Mouse (Mus musculus): ENCODE measurements around the gene Pnpla6. TPM values are rescaled to one million over a fixed set of nuclear protein-coding genes. Genes with fewer than 3 reads are reported as not detected.
A peak's percentile ranks its signal among the peaks of the same experiment; 100 is the strongest.

Pnpla6 gene
- polyA plus RNA-seq, 1 experiment from 2014 or later = 23.4 TPM

- ATAC-seq (ENCODE audit: insufficient number of reproducible peaks, low FRiP score) = no peak
- WGBS = 93% methylated on average over 26 of the region's 26 CpGs
- H3K27ac ChIP-seq (ENCODE audit: poor library complexity, severe bottlenecking) = no peak overlapping the region
- no peak overlapping the region for H3K9ac ChIP-seq
- H3K9me3 ChIP-seq (replicated peaks) = no peaks in the 10 kb centered on the region
- H3K4me3 ChIP-seq = no peak overlapping the region
- H3K27me3 ChIP-seq (replicated peaks) = no peaks in the 10 kb centered on the region
- H3K4me2 ChIP-seq = no peak overlapping the region
- H3K36me3 ChIP-seq = peaks cover 78% of the 10 kb centered on the region
- no peaks in the 10 kb centered on the region for H3K4me1 ChIP-seq (replicated peaks)
Observed at GRCm38 (mm10) chr8:3537666-3538065, 22.5 kb downstream of the Pnpla6 start.

- Histone ChIP-seq H3K9me3 (replicated peaks) (no peaks in the 10 kb centered on the region), H3K4me3 (no peak overlapping the region), H3K4me2 (no peak overlapping the region), H3K4me1 (replicated peaks) (no peaks in the 10 kb centered on the region), H3K36me3 (peaks cover 85% of the 10 kb centered on the region), H3K27me3 (replicated peaks) (no peaks in the 10 kb centered on the region), H3K27ac (ENCODE audit: poor library complexity, severe bottlenecking) (no peak overlapping the region), H3K9ac (no peak overlapping the region)
- 77% methylated on average over 7 of the region's 7 CpGs for WGBS
- no peak for ATAC-seq (ENCODE audit: insufficient number of reproducible peaks, low FRiP score)
Observed at GRCm38 (mm10) chr8:3539146-3539545, 24.0 kb downstream of the Pnpla6 start.

GRCm38 (mm10) chr8:3540076-3540475 is 24.9 kb downstream of the Pnpla6 start:
- Histone ChIP-seq H3K4me3 (no peak overlapping the region), H3K4me2 (no peak overlapping the region), H3K9ac (no peak overlapping the region), H3K9me3 (replicated peaks) (no peaks in the 10 kb centered on the region), H3K27me3 (replicated peaks) (no peaks in the 10 kb centered on the region), H3K27ac (ENCODE audit: poor library complexity, severe bottlenecking) (no peak overlapping the region), H3K36me3 (peaks cover 88% of the 10 kb centered on the region), H3K4me1 (replicated peaks) (no peaks in the 10 kb centered on the region)
- WGBS = 89% methylated on average over 4 of the region's 4 CpGs
- no peak for ATAC-seq (ENCODE audit: insufficient number of reproducible peaks, low FRiP score)

- no peak overlapping the region for H3K27ac ChIP-seq (ENCODE audit: poor library complexity, severe bottlenecking)
- WGBS = 83% methylated on average over 2 of the region's 2 CpGs
Observed at GRCm38 (mm10) chr8:3546511-3546910, 31.3 kb downstream of the Pnpla6 start.

GRCm38 (mm10) chr8:3552240-3552639 is 37.1 kb downstream of the Pnpla6 start:
- H3K27ac ChIP-seq (ENCODE audit: poor library complexity, severe bottlenecking) = no peak overlapping the region
- H3K36me3 ChIP-seq = no peaks in the 10 kb centered on the region
- no peaks in the 10 kb centered on the region for H3K9me3 ChIP-seq (replicated peaks)
- ATAC-seq (ENCODE audit: insufficient number of reproducible peaks, low FRiP score) = no peak
- H3K9ac ChIP-seq = no peak overlapping the region
- no peaks in the 10 kb centered on the region for H3K27me3 ChIP-seq (replicated peaks)
- WGBS = 88% methylated on average over 1 of the region's 1 CpGs
- no peak overlapping the region for H3K4me2 ChIP-seq
- H3K4me3 ChIP-seq = no peak overlapping the region
- no peaks in the 10 kb centered on the region for H3K4me1 ChIP-seq (replicated peaks)

More at GRCm38 (mm10) chr8:3546511-3546910, 31.3 kb downstream of the Pnpla6 start:
- Histone ChIP-seq H3K36me3 (peaks cover 38% of the 10 kb centered on the region), H3K4me2 (no peak overlapping the region), H3K27me3 (replicated peaks) (no peaks in the 10 kb centered on the region), H3K4me1 (replicated peaks) (no peaks in the 10 kb centered on the region), H3K9ac (no peak overlapping the region), H3K4me3 (no peak overlapping the region), H3K9me3 (replicated peaks) (no peaks in the 10 kb centered on the region)
- no peak for ATAC-seq (ENCODE audit: insufficient number of reproducible peaks, low FRiP score)

GRCm38 (mm10) chr8:3556114-3556513 is 40.9 kb downstream of the Pnpla6 start:
- no peaks in the 10 kb centered on the region for H3K4me1 ChIP-seq (replicated peaks)
- no peaks in the 10 kb centered on the region for H3K9me3 ChIP-seq (replicated peaks)

GRCm38 (mm10) chr8:3567641-3568371 is 52.6 kb downstream of the Pnpla6 start, which contains the start of gene C330021F23Rik:
TSS of gene C330021F23Rik (plus strand) at chr8:3567990.
- 5% methylated on average over 12 of the region's 12 CpGs for WGBS
- no peaks in the 10 kb centered on the region for H3K36me3 ChIP-seq
- no peaks in the 10 kb centered on the region for H3K27me3 ChIP-seq (replicated peaks)
- peak within 1 kb of the TSS; percentile 47; the same call in 1 of the 2 replicates for H3K9ac ChIP-seq
- H3K4me2 ChIP-seq = peak within 1 kb of the TSS; percentile 68
- 0 out of 2 replicates have a peak within 1 kb of the TSS, but pooled peaks have one; percentile 6 for H3K27ac ChIP-seq (ENCODE audit: poor library complexity, severe bottlenecking)
- H3K4me1 ChIP-seq (replicated peaks) = peaks cover 11% of the 10 kb centered on the region; the same call in 1 of the 2 replicates
- ATAC-seq (ENCODE audit: insufficient number of reproducible peaks, low FRiP score) = peak; percentile 75; the same call in 1 of the 2 replicates
- no peaks in the 10 kb centered on the region for H3K9me3 ChIP-seq (replicated peaks)
- H3K4me3 ChIP-seq = peak within 1 kb of the TSS; percentile 42

More at GRCm38 (mm10) chr8:3556114-3556513, 40.9 kb downstream of the Pnpla6 start:
- no peak overlapping the region for H3K9ac ChIP-seq
- WGBS = 58% methylated on average over 4 of the region's 4 CpGs
- H3K4me3 ChIP-seq = no peak overlapping the region
- H3K27ac ChIP-seq (ENCODE audit: poor library complexity, severe bottlenecking) = no peak overlapping the region
- no peaks in the 10 kb centered on the region for H3K36me3 ChIP-seq
- H3K27me3 ChIP-seq (replicated peaks) = no peaks in the 10 kb centered on the region
- no peak overlapping the region for H3K4me2 ChIP-seq
- ATAC-seq (ENCODE audit: insufficient number of reproducible peaks, low FRiP score) = peak; percentile 85; the same call in 1 of the 2 replicates

GRCm38 (mm10) chr8:3568378-3568777 is 53.2 kb downstream of the Pnpla6 start:
- peak overlapping the region; percentile 68 for H3K4me2 ChIP-seq
- no peaks in the 10 kb centered on the region for H3K36me3 ChIP-seq
- H3K9ac ChIP-seq = 0 out of 2 replicates have a peak overlapping the region, but pooled peaks have one; percentile 47
- WGBS = 14% methylated on average over 7 of the region's 7 CpGs
- no peak for ATAC-seq (ENCODE audit: insufficient number of reproducible peaks, low FRiP score)
- H3K9me3 ChIP-seq (replicated peaks) = no peaks in the 10 kb centered on the region
- peaks cover 11% of the 10 kb centered on the region; the same call in 1 of the 2 replicates for H3K4me1 ChIP-seq (replicated peaks)
- H3K27ac ChIP-seq (ENCODE audit: poor library complexity, severe bottlenecking) = no peak overlapping the region
- H3K4me3 ChIP-seq = peak overlapping the region; percentile 42
- H3K27me3 ChIP-seq (replicated peaks) = no peaks in the 10 kb centered on the region

GRCm38 (mm10) chr8:3569784-3570183 is 54.6 kb downstream of the Pnpla6 start:
- Histone ChIP-seq H3K4me3 (no peak overlapping the region), H3K4me1 (replicated peaks) (peaks cover 11% of the 10 kb centered on the region; the same call in 1 of the 2 replicates), H3K9ac (no peak overlapping the region), H3K36me3 (no peaks in the 10 kb centered on the region), H3K9me3 (replicated peaks) (no peaks in the 10 kb centered on the region), H3K27me3 (replicated peaks) (no peaks in the 10 kb centered on the region), H3K27ac (ENCODE audit: poor library complexity, severe bottlenecking) (no peak overlapping the region), H3K4me2 (no peak overlapping the region)
- WGBS = 83% methylated on average over 5 of the region's 5 CpGs
- ATAC-seq (ENCODE audit: insufficient number of reproducible peaks, low FRiP score) = no peak

GRCm38 (mm10) chr8:3574546-3574945 is 59.4 kb downstream of the Pnpla6 start:
- Histone ChIP-seq H3K27me3 (replicated peaks) (no peaks in the 10 kb centered on the region), H3K4me1 (replicated peaks) (no peaks in the 10 kb centered on the region), H3K27ac (ENCODE audit: poor library complexity, severe bottlenecking) (no peak overlapping the region), H3K9ac (no peak overlapping the region), H3K4me3 (no peak overlapping the region), H3K4me2 (no peak overlapping the region), H3K36me3 (no peaks in the 10 kb centered on the region), H3K9me3 (replicated peaks) (no peaks in the 10 kb centered on the region)
- no peak for ATAC-seq (ENCODE audit: insufficient number of reproducible peaks, low FRiP score)
- WGBS = 86% methylated on average over 3 of the region's 3 CpGs

GRCm38 (mm10) chr8:3576211-3576960 is 61.2 kb downstream of the Pnpla6 start:
- no peaks in the 10 kb centered on the region for H3K9me3 ChIP-seq (replicated peaks)
- H3K9ac ChIP-seq = no peak overlapping the region
- no peak overlapping the region for H3K4me2 ChIP-seq
- WGBS = 73% methylated on average over 15 of the region's 15 CpGs
- H3K4me3 ChIP-seq = no peak overlapping the region
- H3K36me3 ChIP-seq = no peaks in the 10 kb centered on the region
- H3K27ac ChIP-seq (ENCODE audit: poor library complexity, severe bottlenecking) = no peak overlapping the region
- H3K4me1 ChIP-seq (replicated peaks) = no peaks in the 10 kb centered on the region
- ATAC-seq (ENCODE audit: insufficient number of reproducible peaks, low FRiP score) = no peak
- no peaks in the 10 kb centered on the region for H3K27me3 ChIP-seq (replicated peaks)

Data from heart, embryonic 12.5 days (tissue).